Mouse (Mus musculus) heart, postnatal 25 days (tissue): ENCODE measurements around the gene Lsm4. TPM values are rescaled to one million over a fixed set of nuclear protein-coding genes. Genes with fewer than 3 reads are reported as not detected.
A peak's percentile ranks its signal among the peaks of the same experiment; 100 is the strongest.

ENCODE experiments used
- DNase-seq: peaks from one replicate; pipeline ENCODE4 v3.0.0; 2022; ENCODE audit warnings: low spot score
- intact Hi-C: fragments of 180-260 bp; cut with DNase I; formaldehyde crosslinking; loops from one replicate; pipeline ENCODE4 v1.15.1; 2025
- total RNA-seq, 2 experiments: library from RNA; stranded (reverse); gene quantifications; 2 replicates each; pipeline ENCODE4 v1.2.3; 2021

Lsm4 gene
- total RNA-seq, 2 experiments from 2014 or later, result 60.6 to 62.9 TPM

DNA sequence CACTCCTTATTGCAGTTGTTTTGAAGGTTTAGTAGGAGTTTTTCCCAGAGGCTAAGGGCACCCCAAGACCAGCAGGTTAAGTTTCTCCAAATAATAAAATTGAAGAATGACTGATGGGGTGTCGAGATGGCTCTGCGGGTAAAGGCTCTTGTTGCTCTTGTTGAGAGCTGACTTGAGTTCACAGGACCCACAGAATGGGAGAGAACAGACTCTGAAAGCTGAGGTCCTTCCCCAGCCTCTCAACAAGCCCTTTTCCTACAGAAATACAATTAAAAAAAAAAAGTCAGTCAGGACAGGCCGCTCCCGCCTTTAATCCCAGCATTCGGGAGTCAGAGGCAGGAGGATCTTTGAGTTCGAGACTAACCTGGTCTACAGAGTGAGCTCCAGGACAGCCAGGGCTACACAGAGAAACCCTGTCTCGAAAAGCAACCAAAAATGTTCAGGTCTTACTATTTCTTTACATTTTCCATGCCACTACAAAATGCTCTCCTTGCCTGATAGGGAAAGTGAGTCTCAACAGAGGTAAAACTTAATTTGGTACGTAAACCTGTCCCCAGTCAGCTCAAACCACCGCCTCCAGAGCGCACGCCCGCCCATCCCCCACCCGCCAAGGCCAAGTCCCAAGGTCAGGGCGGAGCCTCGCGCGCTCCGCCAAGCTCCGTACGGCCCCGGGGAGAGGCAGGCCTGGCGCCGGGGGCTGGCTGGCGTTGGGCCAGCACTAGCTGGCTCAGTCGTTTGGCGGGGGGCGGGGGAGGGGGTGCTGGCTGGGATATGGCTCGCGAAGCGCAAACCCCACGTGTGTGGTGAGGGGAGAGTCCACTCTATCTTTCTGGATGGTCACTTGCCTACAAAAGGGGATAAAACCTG lies 23.2 kb downstream of the Lsm4 start:
- intact Hi-C loops, result no loop called here

DNA sequence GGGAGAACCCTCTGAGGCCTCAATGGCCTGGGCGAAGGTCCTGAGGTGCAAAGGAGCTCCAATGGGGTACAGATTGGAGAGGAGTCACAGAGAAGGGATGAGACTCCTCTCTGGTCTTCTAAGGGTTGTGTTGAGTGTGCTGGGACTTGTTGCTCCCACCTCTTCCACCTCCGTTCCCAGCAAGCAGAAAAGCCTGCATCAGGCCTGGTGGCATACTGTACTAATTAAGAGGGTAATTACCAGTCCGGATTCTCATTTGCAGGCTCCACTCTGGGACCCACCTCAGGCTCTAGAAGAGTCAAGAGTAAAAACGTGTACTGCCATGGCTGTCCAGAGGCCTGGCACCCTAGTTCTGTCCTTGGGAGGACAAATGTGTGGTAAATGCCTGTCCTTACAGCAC lies 23.9 kb downstream of the Lsm4 start:
- DNase-seq, result no peak
- intact Hi-C loops, result no loop called here

More for the DNA sequence above, 23.2 kb downstream of the Lsm4 start:
- peak; percentile 45 for DNase-seq

DNA sequence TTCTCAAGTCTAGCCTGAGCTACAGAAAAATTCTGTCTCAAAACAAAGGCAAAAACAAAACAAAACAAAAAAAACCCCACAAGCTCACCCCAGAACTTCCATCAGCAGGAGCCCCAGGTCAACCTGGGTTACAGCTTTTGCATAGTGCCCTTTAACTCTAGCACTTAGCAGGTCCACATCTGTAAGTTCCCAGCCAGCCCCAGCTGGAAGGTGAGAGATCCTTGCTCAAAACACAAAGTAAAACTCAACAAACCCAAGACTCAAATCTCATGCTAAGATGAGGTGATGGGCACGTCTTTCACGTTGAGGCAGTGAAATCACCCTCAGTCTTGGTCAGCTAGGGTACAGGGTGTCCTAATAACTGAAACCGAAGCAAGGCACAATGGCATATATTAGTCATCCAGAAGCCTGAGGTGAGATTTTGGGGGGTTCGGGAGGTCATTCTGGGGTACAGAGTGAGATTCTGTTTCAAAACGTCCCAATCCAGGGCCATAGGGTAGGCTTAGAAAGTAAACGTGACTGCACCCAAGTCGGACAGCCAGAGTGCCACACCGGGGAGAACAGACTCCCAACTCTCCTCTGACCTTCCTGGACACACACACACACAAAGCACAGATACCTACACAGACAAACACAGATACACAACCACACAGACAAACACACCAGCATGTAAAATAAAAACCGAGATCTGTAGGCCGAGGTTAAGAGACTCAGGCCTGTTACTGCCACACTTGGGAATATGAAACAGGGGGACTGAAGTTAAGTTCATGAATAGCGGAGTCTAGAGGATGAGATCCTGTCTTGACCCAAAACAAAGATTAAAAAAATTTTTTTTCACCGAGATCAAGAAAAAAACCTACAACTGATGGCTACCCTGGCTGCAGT lies 24.6 kb downstream of the Lsm4 start:
- DNase-seq, result no peak
- intact Hi-C loops, result no loop called here

DNA sequence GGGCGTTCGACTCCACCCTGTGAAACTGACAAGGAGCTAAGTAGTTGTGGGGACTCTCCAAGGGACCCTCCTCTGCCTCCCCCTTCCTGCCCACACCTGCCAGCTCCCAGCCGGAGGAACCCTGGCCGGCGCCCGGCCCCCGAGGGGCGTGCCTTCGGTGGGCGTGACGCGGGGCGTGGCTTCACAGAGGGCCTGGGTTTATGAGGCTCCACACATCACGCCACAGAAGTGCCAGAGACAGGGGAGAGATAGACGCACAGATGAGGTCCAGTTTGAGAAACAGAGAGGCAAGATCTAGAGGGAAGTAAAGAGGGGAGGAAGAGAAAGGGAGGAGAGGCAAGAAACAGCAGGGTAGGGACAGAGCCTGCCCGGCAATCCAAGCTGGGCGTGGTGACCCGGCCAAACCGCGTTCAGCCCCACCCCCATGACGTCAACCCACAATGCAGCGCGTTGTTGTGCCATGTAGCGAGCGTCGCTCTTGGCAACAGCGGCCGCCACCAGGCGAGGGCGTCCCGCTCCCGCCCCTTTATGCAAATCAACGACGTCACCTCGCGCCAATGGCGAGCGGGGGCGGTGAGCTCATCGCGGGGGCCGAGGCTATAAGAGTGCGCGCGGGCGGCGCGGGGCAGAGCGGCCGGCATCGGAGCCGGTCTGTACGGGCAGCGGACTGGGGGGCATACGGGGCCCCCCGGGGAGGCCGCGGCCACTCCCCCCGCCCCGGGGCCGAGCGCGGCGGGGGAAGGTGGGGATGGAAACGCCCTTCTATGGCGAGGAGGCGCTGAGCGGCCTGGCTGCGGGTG lies 25.5 kb downstream of the Lsm4 start, which contains the start of gene Jund:
Gene Jund, plus strand, starts transcription at position 640 of the 800 bp plus-strand sequence.
- peak; percentile 99 for DNase-seq
- intact Hi-C loops, result no loop called here

DNA sequence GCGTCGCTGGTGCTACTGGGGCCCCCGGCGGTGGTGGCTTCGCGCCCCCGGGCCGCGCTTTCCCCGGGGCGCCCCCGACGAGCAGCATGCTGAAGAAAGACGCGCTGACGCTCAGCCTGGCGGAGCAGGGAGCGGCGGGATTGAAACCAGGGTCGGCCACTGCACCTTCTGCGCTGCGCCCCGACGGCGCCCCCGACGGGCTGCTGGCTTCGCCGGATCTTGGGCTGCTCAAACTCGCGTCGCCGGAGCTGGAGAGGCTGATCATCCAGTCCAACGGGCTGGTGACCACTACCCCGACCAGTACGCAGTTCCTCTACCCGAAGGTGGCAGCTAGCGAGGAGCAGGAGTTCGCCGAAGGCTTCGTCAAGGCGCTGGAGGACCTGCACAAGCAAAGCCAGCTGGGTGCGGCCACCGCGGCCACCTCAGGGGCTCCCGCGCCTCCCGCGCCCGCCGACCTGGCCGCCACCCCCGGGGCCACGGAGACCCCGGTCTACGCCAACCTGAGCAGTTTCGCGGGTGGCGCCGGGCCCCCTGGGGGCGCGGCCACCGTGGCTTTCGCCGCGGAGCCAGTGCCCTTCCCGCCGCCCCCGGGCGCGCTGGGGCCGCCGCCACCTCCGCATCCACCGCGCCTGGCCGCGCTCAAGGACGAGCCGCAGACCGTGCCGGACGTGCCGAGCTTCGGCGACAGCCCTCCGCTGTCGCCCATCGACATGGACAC lies 26.2 kb downstream of the Lsm4 start:
- DNase-seq, result no peak
- intact Hi-C loops, result no loop called here

DNA sequence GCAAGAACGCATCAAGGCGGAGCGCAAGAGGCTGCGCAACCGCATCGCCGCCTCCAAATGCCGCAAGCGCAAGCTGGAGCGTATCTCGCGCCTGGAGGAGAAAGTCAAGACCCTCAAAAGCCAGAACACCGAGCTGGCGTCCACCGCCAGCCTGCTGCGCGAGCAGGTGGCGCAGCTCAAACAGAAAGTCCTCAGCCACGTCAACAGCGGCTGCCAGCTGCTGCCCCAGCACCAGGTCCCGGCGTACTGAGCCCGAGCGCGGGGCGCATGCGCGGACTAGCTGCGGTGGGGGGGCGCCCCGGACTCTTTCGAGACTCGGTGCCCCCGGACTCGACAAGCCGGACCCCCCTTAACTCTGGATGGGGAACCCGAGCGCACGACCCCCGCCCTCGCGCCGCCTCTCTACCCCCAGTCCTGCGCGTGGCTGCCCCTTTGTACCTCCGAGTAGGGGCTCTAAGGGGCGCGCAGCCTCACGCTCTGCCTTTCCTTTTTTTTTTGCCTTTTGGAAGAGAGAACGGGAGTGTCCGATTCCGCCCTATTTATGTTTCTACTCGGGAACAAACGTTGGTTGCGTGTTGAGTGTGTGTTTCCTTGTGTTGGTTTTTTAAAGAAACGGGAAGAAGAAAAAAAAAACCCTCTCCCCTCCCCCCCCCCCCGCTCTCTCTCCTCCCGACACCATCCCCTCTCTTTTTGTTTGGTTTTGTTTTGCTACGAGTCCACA lies 26.9 kb downstream of the Lsm4 start:
- intact Hi-C loops, result loop anchor here (1.0 to 2.0 kb wide), 2 partner anchors 27 to 69 kb away; partner anchors contain the start of gene Lsm4
- peak; percentile 72 for DNase-seq

DNA sequence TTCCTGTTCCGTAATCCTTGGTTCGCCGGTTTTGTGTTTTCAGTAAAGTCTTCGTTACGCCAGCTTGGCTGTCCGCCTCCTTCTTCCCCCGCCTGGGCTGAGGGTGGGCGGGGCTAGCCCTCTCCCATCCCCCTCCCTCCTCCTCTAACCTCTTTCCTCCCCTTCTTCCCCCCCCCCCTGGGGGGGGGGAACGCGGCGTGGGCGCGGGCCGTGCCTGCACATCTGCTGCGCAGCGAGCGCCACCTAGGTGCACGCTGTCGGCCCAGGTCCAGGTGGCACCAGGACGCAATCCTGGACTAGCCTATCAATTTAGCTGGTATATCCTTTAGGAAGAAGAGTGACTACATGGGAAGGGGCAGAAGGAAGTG lies 27.5 kb downstream of the Lsm4 start:
- peak; percentile 83 for DNase-seq
- intact Hi-C loops, result loop anchor here (1.0 to 2.0 kb wide), 2 partner anchors 27 to 70 kb away; partner anchors contain the start of gene Lsm4

DNA sequence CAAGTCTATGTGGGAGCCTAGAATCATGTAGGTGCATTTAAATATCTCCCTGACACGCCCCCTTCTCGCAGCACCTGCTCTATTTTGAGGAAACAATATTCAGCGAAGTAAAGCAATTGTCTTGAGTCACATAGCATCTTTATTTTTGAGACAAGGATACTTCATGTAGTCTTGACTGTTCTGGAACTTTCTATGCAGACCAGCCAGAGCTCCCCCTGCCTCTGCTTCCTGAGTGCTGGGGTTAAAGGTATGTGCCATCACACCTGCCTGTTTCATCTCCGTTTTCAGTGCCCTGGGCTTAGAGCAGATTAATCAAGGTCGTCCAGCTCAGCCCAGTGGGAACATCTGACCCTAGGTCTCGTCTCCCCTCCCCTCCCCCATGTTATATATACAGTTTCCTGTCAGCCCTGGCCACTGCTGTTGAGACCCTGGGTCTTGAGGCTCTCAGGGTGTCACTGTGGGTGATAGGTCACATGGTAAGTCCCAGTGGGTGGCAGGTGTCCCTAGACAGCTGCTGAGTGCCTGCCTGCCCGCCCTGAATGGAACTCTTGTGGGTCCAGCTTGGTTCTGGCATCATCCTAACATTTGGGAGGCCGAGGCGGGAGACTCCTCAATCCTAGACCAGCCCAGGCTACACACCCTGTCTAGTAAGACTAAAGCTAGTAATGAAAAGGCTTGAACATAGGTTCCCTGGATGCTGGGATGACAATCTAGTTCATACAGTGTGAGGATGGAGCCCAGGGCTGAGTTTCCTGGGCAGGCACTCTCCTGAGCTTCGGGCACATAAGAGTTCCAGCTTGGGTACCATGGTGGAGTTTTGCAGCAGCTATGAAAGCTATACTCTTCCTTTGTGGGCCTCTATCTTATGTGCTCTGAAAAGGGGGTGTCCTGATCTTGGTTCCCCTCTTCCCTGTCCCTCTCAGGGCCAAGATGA lies 28.3 kb downstream of the Lsm4 start:
- intact Hi-C loops, result loop anchor here (2.0 kb wide), 1 partner anchor 71 kb away; no protein-coding TSS in a partner anchor

DNA sequence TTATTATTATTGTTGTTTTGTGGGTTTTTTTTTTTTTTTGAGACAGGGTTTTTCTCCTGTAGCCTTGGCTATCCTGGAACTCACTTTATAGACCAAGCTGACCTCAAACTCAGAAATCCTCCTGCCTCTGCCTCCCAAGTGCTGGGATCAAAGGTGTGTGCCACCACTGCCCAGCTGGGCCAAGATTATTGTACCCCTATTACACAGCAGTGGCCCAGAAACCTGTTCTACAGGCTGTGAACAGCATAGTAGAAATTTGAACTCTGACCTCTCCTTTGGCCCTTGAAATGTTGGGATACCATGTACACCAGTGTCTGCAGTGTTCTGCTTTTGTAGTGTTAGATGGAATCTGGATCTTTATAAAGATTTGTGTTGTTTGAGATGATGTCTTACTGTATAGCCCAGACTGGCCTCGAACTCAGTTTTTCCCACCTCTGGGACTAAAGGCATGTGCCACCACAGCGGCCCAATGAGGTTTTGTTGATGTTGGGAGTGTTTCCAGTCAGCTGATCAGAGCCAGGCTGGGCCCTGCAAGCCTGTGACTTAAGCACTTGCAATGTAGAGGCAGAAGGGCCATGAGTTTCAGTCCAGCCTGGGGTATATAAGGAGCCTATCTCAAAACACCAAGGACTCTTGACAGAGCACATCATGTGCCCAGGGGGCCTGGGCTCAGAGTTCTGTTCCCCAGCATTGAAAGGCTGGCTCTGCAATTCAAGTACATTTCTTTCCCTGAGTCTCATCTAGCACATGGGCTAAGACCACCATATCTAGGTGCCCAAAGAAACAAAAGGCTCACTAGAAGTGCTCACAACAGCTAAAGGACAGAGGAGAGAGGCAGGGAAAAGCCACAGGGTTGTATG lies 29.2 kb downstream of the Lsm4 start:
- intact Hi-C loops, result loop anchor here (2.0 kb wide), 1 partner anchor 71 kb away; no protein-coding TSS in a partner anchor
- no peak for DNase-seq

More for the DNA sequence above, 28.3 kb downstream of the Lsm4 start:
- no peak for DNase-seq

DNA sequence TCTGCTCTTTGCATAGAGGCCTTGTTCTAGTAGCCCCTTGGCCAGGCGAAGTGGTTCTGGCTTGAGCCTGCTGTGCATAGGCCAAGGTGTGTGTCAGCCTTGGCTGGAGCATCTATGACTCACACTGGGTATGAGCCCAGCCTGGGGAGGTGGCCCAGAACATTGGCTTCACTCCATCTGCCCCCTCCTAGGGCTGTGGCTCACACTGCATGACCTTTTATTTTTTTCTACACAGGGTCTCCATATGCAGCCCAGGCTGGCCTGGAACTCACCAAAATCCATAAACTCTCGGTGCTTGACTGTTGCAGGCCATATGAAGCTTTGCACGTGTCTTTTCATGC lies 29.8 kb downstream of the Lsm4 start:
- intact Hi-C loops, result no loop called here
- peak; percentile 83 for DNase-seq

DNA sequence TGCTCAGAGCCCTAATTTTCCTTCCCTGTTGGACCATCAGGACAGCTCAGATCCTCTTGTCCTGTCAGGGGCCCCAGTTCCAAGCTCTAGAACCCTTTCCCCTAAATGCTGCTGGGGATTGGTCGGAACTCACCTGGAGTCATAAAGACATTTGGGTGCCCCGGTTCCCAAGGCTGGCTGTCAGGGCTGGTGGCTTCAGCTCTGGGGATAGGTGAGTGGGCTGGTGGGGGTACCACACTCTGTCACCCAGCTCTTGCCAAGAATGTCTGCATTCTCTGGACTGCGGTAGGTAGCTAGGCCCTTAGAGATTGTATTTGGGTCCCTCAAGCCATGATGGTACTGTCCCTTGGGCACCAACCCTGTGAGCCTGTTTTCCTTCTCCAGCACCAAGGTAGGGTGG lies 30.2 kb downstream of the Lsm4 start, which contains the start of gene Iqcn:
Gene Iqcn, plus strand, starts transcription at position 171 of the 400 bp plus-strand sequence.
- DNase-seq, result no peak
- intact Hi-C loops, result no loop called here

DNA sequence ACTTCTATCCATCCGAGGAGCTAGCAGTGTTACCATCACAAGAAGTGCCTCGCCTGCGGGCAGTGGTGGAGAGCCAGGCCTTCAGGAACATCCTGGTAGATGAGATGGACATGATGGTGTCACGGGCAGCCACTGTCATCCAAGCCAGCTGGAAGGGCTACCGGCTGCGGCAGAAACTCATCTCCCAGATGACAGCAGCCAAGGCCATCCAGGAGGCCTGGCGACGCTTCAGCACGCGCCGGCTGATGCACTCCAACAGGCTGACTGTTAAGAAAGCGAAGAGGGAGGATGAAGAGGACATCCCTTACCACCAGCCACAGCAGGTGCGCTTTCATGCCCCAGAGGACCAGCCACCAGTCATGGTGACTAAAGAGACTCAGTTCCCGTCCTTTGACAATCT lies 35.2 kb downstream of the Lsm4 start:
- no peak for DNase-seq
- intact Hi-C loops, result no loop called here

DNA sequence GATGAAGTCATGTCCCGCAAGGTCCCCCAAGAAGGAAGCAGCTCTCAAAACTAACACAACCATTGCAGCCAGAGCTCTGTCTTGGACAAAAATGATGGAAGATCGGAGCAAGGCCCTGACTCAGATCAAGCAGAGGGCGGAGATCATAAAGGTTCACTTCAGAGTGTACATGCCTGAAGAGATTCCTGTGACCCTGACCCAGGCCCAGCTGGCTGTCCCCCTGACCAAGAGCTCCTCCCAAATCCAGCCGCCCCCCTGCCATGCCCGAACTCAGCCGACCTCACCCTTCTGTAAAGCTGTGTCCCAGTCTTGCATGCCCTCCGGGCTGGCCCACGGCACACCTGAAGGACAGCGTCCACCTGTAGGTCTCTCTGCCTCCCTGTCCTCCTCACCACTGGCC lies 36.7 kb downstream of the Lsm4 start:
- no peak for DNase-seq
- intact Hi-C loops, result no loop called here

DNA sequence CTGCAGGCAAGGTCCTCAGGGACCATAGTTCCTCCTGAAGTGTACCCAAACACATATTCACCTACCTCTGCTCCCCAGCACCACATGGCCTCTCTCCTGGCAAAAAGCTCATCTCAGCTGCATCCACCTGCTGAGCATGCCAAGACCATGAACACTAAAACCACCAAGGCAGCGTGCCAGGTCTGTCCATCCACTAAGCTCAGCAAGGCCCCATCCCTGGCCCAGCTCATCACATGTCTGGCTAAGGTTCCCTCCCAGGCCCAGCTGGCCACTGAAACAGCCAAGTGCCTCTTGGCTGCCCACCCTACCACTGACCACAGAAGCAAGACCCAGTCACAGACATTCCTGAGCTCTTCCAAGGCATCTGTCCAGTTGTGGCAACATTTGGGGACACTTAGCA lies 37.2 kb downstream of the Lsm4 start:
- intact Hi-C loops, result no loop called here
- no peak for DNase-seq

DNA sequence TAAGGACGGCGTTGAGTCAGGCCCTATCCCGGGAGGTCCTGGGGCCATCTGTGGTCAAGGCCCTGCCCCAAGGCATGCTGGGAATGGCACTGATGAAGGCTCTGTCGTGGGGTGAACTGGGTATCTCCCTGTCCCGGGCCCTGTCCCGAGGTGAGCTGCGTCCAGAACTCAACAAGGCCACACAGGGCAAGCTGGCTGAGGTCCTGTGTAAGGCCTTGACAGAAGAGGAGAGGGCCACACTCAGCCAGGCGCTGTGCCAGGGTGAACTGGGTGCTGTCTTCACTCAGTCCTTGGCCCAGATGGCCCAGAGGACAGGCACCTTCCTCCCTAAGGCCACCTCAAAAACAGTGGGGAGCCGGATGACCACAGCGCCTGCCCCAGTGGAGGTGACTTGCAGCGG lies 38.0 kb downstream of the Lsm4 start:
- no peak for DNase-seq
- intact Hi-C loops, result no loop called here

DNA sequence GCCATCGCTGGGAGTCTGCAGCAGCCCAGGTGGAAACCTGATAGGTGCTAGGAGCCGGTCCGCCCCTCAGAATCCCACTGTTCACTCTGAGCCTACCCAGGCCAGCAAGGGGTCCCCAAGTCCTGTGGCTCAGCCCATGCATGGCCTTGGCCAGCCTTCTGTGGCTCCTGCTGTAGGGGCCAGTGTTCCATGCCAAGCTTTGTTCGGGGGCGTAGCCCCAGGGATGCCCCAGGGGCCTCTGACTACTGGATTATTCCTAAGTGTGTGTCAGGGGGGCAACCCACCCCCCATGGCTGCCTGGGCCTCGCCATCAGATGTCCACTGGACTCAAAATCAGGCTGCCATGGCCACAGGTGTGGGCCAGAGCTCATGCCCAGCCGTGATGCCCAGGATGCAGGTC lies 40.9 kb downstream of the Lsm4 start:
- no peak for DNase-seq
- intact Hi-C loops, result no loop called here

DNA sequence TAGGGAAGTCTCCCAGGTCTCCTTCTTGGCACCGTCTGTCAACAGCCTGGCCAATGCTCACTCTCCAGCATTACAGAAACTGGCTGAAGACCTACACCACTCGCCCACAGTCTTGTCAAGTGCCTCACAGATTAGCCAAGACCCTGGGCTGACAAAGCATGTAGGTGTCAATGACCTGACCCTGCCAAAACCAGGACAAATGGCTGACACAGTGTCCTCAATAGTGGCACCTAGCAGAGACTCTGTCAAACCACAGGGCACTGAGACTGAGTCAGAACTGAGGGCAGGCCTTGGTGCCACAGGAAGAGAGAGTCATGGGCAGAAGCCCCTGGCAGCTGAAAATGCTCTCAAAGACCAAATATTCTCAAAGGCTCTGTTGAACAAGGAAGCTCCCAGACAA lies 42.0 kb downstream of the Lsm4 start:
- intact Hi-C loops, result no loop called here
- DNase-seq, result no peak
